Mouse (Mus musculus) kidney, embryonic 14.5 days (tissue): Measurements from ENCODE around the gene Cela1. TPM values are rescaled to one million over a fixed set of nuclear protein-coding genes. Genes with fewer than 3 reads are reported as not detected.

Experiments used
- ATAC-seq: fragments of 200-750 bp; cut with Nextera tagmentation; 2 replicates; pipeline ENCODE4 v1.8.0; 2017; ENCODE audit warnings: moderate number of reproducible peaks, mild to moderate bottlenecking, moderate TSS enrichment, moderate library complexity; ENCODE audit not compliant: low FRiP score, low TSS enrichment
- H3K27ac ChIP-seq: fragments of 300-500 bp; sonication (generic); 2 replicates; pipeline ENCODE4 v1.5.1; 2014; ENCODE audit warnings: low read depth, mild to moderate bottlenecking, low read length, moderate library complexity, mixed read lengths
- H3K27me3 ChIP-seq: fragments of 300-500 bp; sonication (generic); 2 replicates; pipeline ENCODE4 v1.6.1; 2014; ENCODE audit warnings: mild to moderate bottlenecking, low read length; ENCODE audit not compliant: control insufficient read depth, insufficient read depth
- H3K36me3 ChIP-seq: fragments of 300-500 bp; sonication (generic); 2 replicates; pipeline ENCODE4 v1.6.1; 2014; ENCODE audit warnings: low read length, mixed read lengths; ENCODE audit not compliant: control insufficient read depth, insufficient read depth
- H3K4me1 ChIP-seq: fragments of 300-500 bp; sonication (generic); 2 replicates; pipeline ENCODE4 v1.6.1; 2014; ENCODE audit warnings: low read length, mixed read lengths; ENCODE audit not compliant: control insufficient read depth, insufficient read depth
- H3K4me2 ChIP-seq: fragments of 300-500 bp; sonication (generic); replicated peaks from 2 replicates; pipeline ENCODE4 v1.6.1; 2014; ENCODE audit warnings: low read depth, mild to moderate bottlenecking, low read length
- H3K4me3 ChIP-seq: fragments of 300-500 bp; sonication (generic); 2 replicates; pipeline ENCODE4 v1.5.1; 2014; ENCODE audit warnings: mild to moderate bottlenecking, low read length
- H3K9ac ChIP-seq: fragments of 300-500 bp; sonication (generic); 2 replicates; pipeline ENCODE4 v1.6.1; 2014; ENCODE audit warnings: low read depth, mild to moderate bottlenecking, low read length, moderate library complexity
- H3K9me3 ChIP-seq: fragments of 300-500 bp; sonication (generic); 2 replicates; pipeline ENCODE4 v1.6.1; 2016; ENCODE audit warnings: low read length; ENCODE audit not compliant: control insufficient read depth
- WGBS: fragments of 180-500 bp; shearing (Covaris S2); extraction: QIAGEN DNeasy Blood & Tissue Kit; methylation state at CpG from one replicate; pipeline ENCODE4 v1.1.7; 2014; 5-methylcytosine and 5-hydroxymethylcytosine counted together
- microRNA-seq: library from miRNA; unstranded; fragments of <30 nt; microRNA quantifications from one replicate; pipeline ENCODE4, GENCODE M21; 2016
- polyA plus RNA-seq: library from polyadenylated mRNA; unstranded; fragments of >200 nt; fragmentation: Nextera tagmentation; extraction: Ambion mirVana; gene quantifications from 2 replicates; pipeline ENCODE4 v1.2.1, GENCODE M21; 2014

Gene Cela1
- polyA plus RNA-seq, 1 experiment from 2014 or later, result 9.9 TPM

- peaks cover 21% of the 10 kb centered on the region for H3K27me3 ChIP-seq
- no peak overlapping the region for H3K9ac ChIP-seq
- 86% methylated on average over 5 of the region's 5 CpGs for WGBS
- H3K27ac ChIP-seq, result no peak overlapping the region
- peaks cover 17% of the 10 kb centered on the region; the same call in 1 of the 2 replicates for H3K4me1 ChIP-seq
- no peaks in the 10 kb centered on the region for H3K36me3 ChIP-seq
- no peak overlapping the region for H3K4me2 ChIP-seq
- no peak overlapping the region for H3K4me3 ChIP-seq
- ATAC-seq, result no peak
- no peaks in the 10 kb centered on the region for H3K9me3 ChIP-seq
Observed at GRCm38 (mm10) chr15:100632323-100632722, 55.4 kb downstream of the Cela1 start.

- H3K27me3 ChIP-seq, result peaks cover 21% of the 10 kb centered on the region
- no peaks in the 10 kb centered on the region for H3K9me3 ChIP-seq
- no peak overlapping the region for H3K9ac ChIP-seq
- no peak overlapping the region for H3K4me2 ChIP-seq
- H3K27ac ChIP-seq, result no peak overlapping the region
- WGBS, result 74% methylated on average over 12 of the region's 12 CpGs
- ATAC-seq, result no peak
- peaks cover 10% of the 10 kb centered on the region; the same call in 1 of the 2 replicates for H3K4me1 ChIP-seq
- H3K4me3 ChIP-seq, result no peak overlapping the region
- H3K36me3 ChIP-seq, result no peaks in the 10 kb centered on the region
Observed at GRCm38 (mm10) chr15:100631454-100632170, 56.1 kb downstream of the Cela1 start.

- 65% methylated on average over 3 of the region's 3 CpGs for WGBS
- Histone ChIP-seq H3K9ac (no peak overlapping the region), H3K27ac (no peak overlapping the region), H3K4me3 (no peak overlapping the region), H3K9me3 (no peaks in the 10 kb centered on the region), H3K4me2 (no peak overlapping the region), H3K4me1 (no peaks in the 10 kb centered on the region), H3K27me3 (peaks cover 7% of the 10 kb centered on the region), H3K36me3 (no peaks in the 10 kb centered on the region)
- no peak for ATAC-seq
Observed at GRCm38 (mm10) chr15:100630126-100630525, 57.6 kb downstream of the Cela1 start.

GRCm38 (mm10) chr15:100628797-100629196, 58.9 kb downstream of the Cela1 start:
- no peaks in the 10 kb centered on the region for H3K27me3 ChIP-seq
- H3K9me3 ChIP-seq, result no peaks in the 10 kb centered on the region
- no peak for ATAC-seq
- no peak overlapping the region for H3K4me3 ChIP-seq
- no peaks in the 10 kb centered on the region for H3K36me3 ChIP-seq
- no peak overlapping the region for H3K4me2 ChIP-seq
- no peaks in the 10 kb centered on the region for H3K4me1 ChIP-seq
- H3K27ac ChIP-seq, result no peak overlapping the region
- no peak overlapping the region for H3K9ac ChIP-seq
- WGBS, result 45% methylated on average over 7 of the region's 7 CpGs

- Histone ChIP-seq H3K9me3 (no peaks in the 10 kb centered on the region), H3K4me2 (no peak overlapping the region), H3K9ac (no peak overlapping the region), H3K36me3 (no peaks in the 10 kb centered on the region), H3K4me3 (no peak overlapping the region), H3K4me1 (no peaks in the 10 kb centered on the region), H3K27ac (no peak overlapping the region; the same call in 1 of the 2 replicates), H3K27me3 (no peaks in the 10 kb centered on the region)
- 8% methylated on average over 11 of the region's 11 CpGs for WGBS
- ATAC-seq, result no peak
Observed at GRCm38 (mm10) chr15:100627774-100628370, 59.8 kb downstream of the Cela1 start.

GRCm38 (mm10) chr15:100627287-100627686, 60.4 kb downstream of the Cela1 start:
- Histone ChIP-seq H3K4me1 (no peaks in the 10 kb centered on the region), H3K36me3 (no peaks in the 10 kb centered on the region), H3K9ac (no peak overlapping the region), H3K27me3 (no peaks in the 10 kb centered on the region), H3K27ac (no peak overlapping the region), H3K4me3 (no peak overlapping the region), H3K4me2 (no peak overlapping the region), H3K9me3 (no peaks in the 10 kb centered on the region)
- WGBS, result 18% methylated on average over 10 of the region's 10 CpGs
- no peak for ATAC-seq

GRCm38 (mm10) chr15:100624435-100624834, 63.3 kb downstream of the Cela1 start:
- no peak overlapping the region for H3K9ac ChIP-seq
- H3K4me2 ChIP-seq, result no peak overlapping the region
- no peak overlapping the region for H3K27ac ChIP-seq
- no peaks in the 10 kb centered on the region for H3K27me3 ChIP-seq
- H3K4me3 ChIP-seq, result no peak overlapping the region
- 88% methylated on average over 3 of the region's 3 CpGs for WGBS
- no peaks in the 10 kb centered on the region for H3K4me1 ChIP-seq
- peaks cover 16% of the 10 kb centered on the region for H3K36me3 ChIP-seq
- H3K9me3 ChIP-seq, result no peaks in the 10 kb centered on the region
- no peak for ATAC-seq

Small RNA genes lying within 50 kb of the gene (microRNA-seq; reads per million reads assigned to microRNA genes)
- not detected for gene Mir6961

Other genes starting within 250 kb of the Cela1 start
- gene Letmd1, start 218.9 kb downstream of the Cela1 start, polyA plus RNA-seq, result 19.2 and 25.4 TPM in 2 replicates
- 14.5 and 18.6 TPM in 2 replicates for gene Csrnp2, start 192.4 kb downstream of the Cela1 start, polyA plus RNA-seq
- 17.7 and 32.9 TPM in 2 replicates for gene Tfcp2, start 135.9 kb downstream of the Cela1 start, polyA plus RNA-seq
- 9.6 and 14.6 TPM in 2 replicates for gene Pou6f1, start 87.9 kb downstream of the Cela1 start, polyA plus RNA-seq
- gene Dazap2, start 72.6 kb downstream of the Cela1 start, polyA plus RNA-seq, result 236 and 274 TPM in 2 replicates
- gene Smagp, start 51.0 kb downstream of the Cela1 start, polyA plus RNA-seq, result 26.4 and 28.4 TPM in 2 replicates
- 2.1 and 2.4 TPM in 2 replicates for gene Bin2, start 18.4 kb downstream of the Cela1 start, polyA plus RNA-seq
- gene Galnt6, start 41.5 kb upstream of the Cela1 start, polyA plus RNA-seq, result 0.16 and 0.17 TPM in 2 replicates
- gene Slc4a8, start 73.8 kb upstream of the Cela1 start, polyA plus RNA-seq, result 7.6 and 8.5 TPM in 2 replicates
- 15.1 and 18.4 TPM in 2 replicates for gene Scn8a, start 181.9 kb upstream of the Cela1 start, polyA plus RNA-seq